Mouse (Mus musculus): ENCODE measurements around the gene Cchcr1. TPM values are rescaled to one million over a fixed set of nuclear protein-coding genes. Genes with fewer than 3 reads are reported as not detected.
A peak's percentile ranks its signal among the peaks of the same experiment; 100 is the strongest.

Cchcr1 gene
- polyA plus RNA-seq, 1 experiment from 2014 or later, result 19.1 TPM

GRCm38 (mm10) chr17:35567767-35568166 lies 50.9 kb downstream of the Cchcr1 start:
- no peaks in the 10 kb centered on the region for H3K36me3 ChIP-seq (replicated peaks)
- ATAC-seq (ENCODE audit: low FRiP score), result no peak
- H3K9ac ChIP-seq, result no peak overlapping the region
- peaks cover 24% of the 10 kb centered on the region for H3K27me3 ChIP-seq
- H3K4me3 ChIP-seq (replicated peaks), result no peak overlapping the region
- H3K4me1 ChIP-seq, result peaks cover 14% of the 10 kb centered on the region
- H3K4me2 ChIP-seq, result no peak overlapping the region
- no peak overlapping the region for H3K27ac ChIP-seq
- no peaks in the 10 kb centered on the region for H3K9me3 ChIP-seq
- 24% methylated on average over 9 of the region's 9 CpGs for WGBS

GRCm38 (mm10) chr17:35569091-35569944 lies 52.4 kb downstream of the Cchcr1 start:
- Histone ChIP-seq H3K27ac (no peak overlapping the region), H3K4me1 (peaks cover 14% of the 10 kb centered on the region), H3K36me3 (replicated peaks) (no peaks in the 10 kb centered on the region), H3K9ac (peak overlapping the region; percentile 50), H3K9me3 (no peaks in the 10 kb centered on the region), H3K27me3 (peaks cover 24% of the 10 kb centered on the region), H3K4me2 (peak overlapping the region; percentile 59), H3K4me3 (replicated peaks) (peak overlapping the region; percentile 30)
- 2% methylated on average over 28 of the region's 28 CpGs for WGBS
- ATAC-seq (ENCODE audit: low FRiP score), result peak; percentile 72; the same call in 1 of the 2 replicates

DNA sequence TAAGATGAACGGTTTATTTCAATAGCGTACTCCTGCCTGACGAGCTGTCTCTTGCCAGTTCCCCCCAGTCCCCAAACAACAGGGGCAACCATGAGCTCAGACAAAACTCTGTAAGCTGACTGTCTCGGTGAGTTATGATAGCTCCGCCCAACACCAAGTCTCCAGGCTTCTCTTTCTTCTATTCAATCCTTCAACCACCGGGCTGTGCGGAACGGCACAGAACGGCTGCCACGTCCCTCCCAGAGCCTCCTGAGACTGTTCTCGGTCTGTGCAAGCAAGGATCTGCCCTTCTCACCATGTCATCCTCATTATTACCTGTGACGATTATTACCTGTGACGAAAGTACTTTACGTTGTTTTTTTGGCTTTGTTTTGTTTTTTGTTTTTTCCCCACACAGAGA lies 53.9 kb downstream of the Cchcr1 start:
- Histone ChIP-seq H3K9me3 (no peaks in the 10 kb centered on the region), H3K4me2 (no peak overlapping the region), H3K9ac (no peak overlapping the region), H3K27ac (no peak overlapping the region), H3K36me3 (replicated peaks) (no peaks in the 10 kb centered on the region), H3K27me3 (peaks cover 24% of the 10 kb centered on the region), H3K4me3 (replicated peaks) (no peak overlapping the region), H3K4me1 (peaks cover 14% of the 10 kb centered on the region)
- no peak for ATAC-seq (ENCODE audit: low FRiP score)
- 79% methylated on average over 14 of the region's 14 CpGs for WGBS

DNA sequence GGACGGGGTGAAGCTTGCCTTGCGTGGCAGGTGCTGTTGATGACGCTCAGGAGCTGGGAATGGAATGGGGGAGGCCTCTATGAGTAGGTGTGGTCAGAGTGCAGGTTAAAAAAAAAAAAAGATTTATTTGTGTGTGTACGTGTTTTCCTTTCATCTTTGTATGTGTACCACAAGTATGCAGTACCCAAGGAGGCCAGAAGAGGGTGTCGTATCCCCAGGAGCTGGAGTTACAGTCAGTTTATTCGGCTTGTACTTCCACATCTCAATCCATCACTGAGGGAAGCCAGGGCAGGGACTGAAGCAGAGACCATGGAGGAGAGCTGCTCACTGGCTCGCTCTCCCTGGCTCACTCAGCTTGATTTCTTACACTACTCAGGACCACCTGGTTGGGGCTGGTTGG lies 54.6 kb downstream of the Cchcr1 start:
- Histone ChIP-seq H3K36me3 (replicated peaks) (no peaks in the 10 kb centered on the region), H3K4me2 (no peak overlapping the region), H3K4me3 (replicated peaks) (no peak overlapping the region), H3K9me3 (no peaks in the 10 kb centered on the region), H3K4me1 (peaks cover 14% of the 10 kb centered on the region), H3K27ac (no peak overlapping the region), H3K27me3 (peaks cover 24% of the 10 kb centered on the region), H3K9ac (no peak overlapping the region)
- 96% methylated on average over 7 of the region's 7 CpGs for WGBS
- no peak for ATAC-seq (ENCODE audit: low FRiP score)

- no peak overlapping the region for H3K4me2 ChIP-seq
- 15% methylated on average over 6 of the region's 6 CpGs for WGBS
Observed at GRCm38 (mm10) chr17:35578211-35578610, 61.3 kb downstream of the Cchcr1 start.

More at GRCm38 (mm10) chr17:35578211-35578610, 61.3 kb downstream of the Cchcr1 start:
- no peak overlapping the region for H3K9ac ChIP-seq
- no peaks in the 10 kb centered on the region for H3K36me3 ChIP-seq (replicated peaks)
- H3K27me3 ChIP-seq, result no peaks in the 10 kb centered on the region; the same call in 1 of the 2 replicates
- no peaks in the 10 kb centered on the region for H3K4me1 ChIP-seq
- no peak overlapping the region for H3K27ac ChIP-seq
- H3K9me3 ChIP-seq, result no peaks in the 10 kb centered on the region
- H3K4me3 ChIP-seq (replicated peaks), result no peak overlapping the region
- no peak for ATAC-seq (ENCODE audit: low FRiP score)

Other genes starting within 250 kb of the Cchcr1 start
- gene H2-Q1, start 196.7 kb upstream of the Cchcr1 start, polyA plus RNA-seq (2016; fragmentation: Nextera tagmentation; extraction: Ambion mirVana), result not detected in 2 replicates
- not detected in 2 replicates for gene H2-Q2, start 174.9 kb upstream of the Cchcr1 start, polyA plus RNA-seq (2016; fragmentation: Nextera tagmentation; extraction: Ambion mirVana)
- gene H2-Q4, start 137.5 kb upstream of the Cchcr1 start, polyA plus RNA-seq (2016; fragmentation: Nextera tagmentation; extraction: Ambion mirVana), result 1.3 and 1.6 TPM in 2 replicates
- gene H2-Q6, start 92.2 kb upstream of the Cchcr1 start, polyA plus RNA-seq (2016; fragmentation: Nextera tagmentation; extraction: Ambion mirVana), result 0.23 and 0.34 TPM in 2 replicates
- 5.1 and 5.6 TPM in 2 replicates for gene H2-Q7, start 77.9 kb upstream of the Cchcr1 start, polyA plus RNA-seq (2016; fragmentation: Nextera tagmentation; extraction: Ambion mirVana)
- 0.04 TPM in 1 of 2 replicates, not detected in the other for gene H2-Q10, start 47.0 kb upstream of the Cchcr1 start, polyA plus RNA-seq (2016; fragmentation: Nextera tagmentation; extraction: Ambion mirVana)
- 0.14 TPM in 1 of 2 replicates, not detected in the other for gene Pou5f1, start 11.1 kb upstream of the Cchcr1 start, polyA plus RNA-seq (2016; fragmentation: Nextera tagmentation; extraction: Ambion mirVana)
- gene Tcf19, start 276 bp upstream of the Cchcr1 start, polyA plus RNA-seq (2016; fragmentation: Nextera tagmentation; extraction: Ambion mirVana), result 53.4 and 59.0 TPM in 2 replicates
- 1.1 and 1.5 TPM in 2 replicates for gene Psors1c2, start 16.1 kb downstream of the Cchcr1 start, polyA plus RNA-seq (2016; fragmentation: Nextera tagmentation; extraction: Ambion mirVana)
- gene Cdsn, start 35.0 kb downstream of the Cchcr1 start, polyA plus RNA-seq (2016; fragmentation: Nextera tagmentation; extraction: Ambion mirVana), result not detected in 2 replicates
- gene 2300002M23Rik, start 50.4 kb downstream of the Cchcr1 start, polyA plus RNA-seq (2016; fragmentation: Nextera tagmentation; extraction: Ambion mirVana), result not detected in 2 replicates
- not detected in 2 replicates for gene Sfta2, start 84.4 kb downstream of the Cchcr1 start, polyA plus RNA-seq (2016; fragmentation: Nextera tagmentation; extraction: Ambion mirVana)
- gene Gm9573, start 109.5 kb downstream of the Cchcr1 start, polyA plus RNA-seq (2016; fragmentation: Nextera tagmentation; extraction: Ambion mirVana), result not detected in 2 replicates
- gene Mucl3, start 126.6 kb downstream of the Cchcr1 start, polyA plus RNA-seq (2016; fragmentation: Nextera tagmentation; extraction: Ambion mirVana), result 0.09 TPM in 1 of 2 replicates, not detected in the other
- 16.8 and 22.3 TPM in 2 replicates for gene Vars2, start 150.5 kb downstream of the Cchcr1 start, polyA plus RNA-seq (2016; fragmentation: Nextera tagmentation; extraction: Ambion mirVana)
- gene Gtf2h4, start 156.6 kb downstream of the Cchcr1 start, polyA plus RNA-seq (2016; fragmentation: Nextera tagmentation; extraction: Ambion mirVana), result 39.0 and 40.7 TPM in 2 replicates
- gene Ddr1, start 187.5 kb downstream of the Cchcr1 start, polyA plus RNA-seq (2016; fragmentation: Nextera tagmentation; extraction: Ambion mirVana), result 176 and 185 TPM in 2 replicates

All from forebrain, embryonic 12.5 days (tissue).